ENCODE assay signal across 12 mouse cellular contexts in the genomic region with DNA sequence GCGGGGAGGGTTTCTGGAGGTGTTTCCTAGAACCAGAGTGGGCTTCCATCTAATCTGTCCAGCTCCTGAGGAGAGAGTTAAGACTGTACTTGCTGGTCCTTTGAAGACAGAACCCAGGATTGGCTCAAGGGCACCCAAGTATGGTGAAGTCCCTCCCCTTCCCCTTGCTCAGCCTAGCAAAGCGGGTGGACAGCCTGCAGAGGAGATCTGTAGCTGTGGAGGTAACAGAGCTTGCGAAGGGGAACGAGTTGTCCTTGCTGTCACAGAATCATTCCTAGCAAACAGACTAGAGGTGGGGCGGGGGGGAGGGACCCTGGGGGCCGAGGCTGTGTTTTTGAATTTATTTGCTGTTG. TPM values are rescaled to one million over a fixed set of nuclear protein-coding genes. Genes with fewer than 3 reads are reported as not detected.
"Had no signal": no experiment of that assay in that cellular context is flagged by ENCODE, and none has a peak within 500 bp of the region (broad histone marks: within the 10 kb centered on the region; RNA-seq: fewer than 3 reads in every experiment).

No protein-coding gene starts in this region.

- H3K9me3 ChIP-seq: limb, embryonic 13.5 days; midbrain, embryonic 10.5 days had no signal

- H3K27me3 ChIP-seq: limb, embryonic 13.5 days had no signal

- H3K27ac ChIP-seq: layer of hippocampus, adult 2 months; limb, embryonic 13.5 days; liver, embryonic 14.5 days had no signal

- H3K4me3 ChIP-seq: layer of hippocampus, adult 2 months; limb, embryonic 13.5 days; midbrain, embryonic 10.5 days had no signal

- H3K36me3 ChIP-seq: limb, embryonic 13.5 days; midbrain, embryonic 10.5 days had no signal

- H3K9ac ChIP-seq: limb, embryonic 13.5 days; liver, embryonic 14.5 days; lung, embryonic 14.5 days had no signal

- DNase-seq: left cerebral cortex, postnatal 4 days; lung, embryonic 14.5 days; lung, postnatal 10 days; midbrain, embryonic 14.5 days; right cerebral cortex, postnatal 25 days; thymus, postnatal 4 days had no signal

- H3K4me2 ChIP-seq: limb, embryonic 13.5 days; lung, embryonic 14.5 days had no signal

RNA-seq across cellular contexts. Expression of a gene that starts 0.9 kb away (rescaled TPM):
- polyA plus RNA-seq: intestine, embryonic 14.5 days; limb, embryonic 13.5 days; lung, embryonic 14.5 days; midbrain, embryonic 10.5 days; neural tube, embryonic 14.5 days had no signal
